Mouse (Mus musculus) layer of hippocampus, adult 9-11 months (tissue): ENCODE results near the gene Tm4sf4.

Experiments used
- DNase-seq: peaks from one replicate; pipeline ENCODE4 v3.0.0; 2022

The Tm4sf4 gene

GRCm38 (mm10) chr3:57480640-57481039 lies 55.5 kb downstream of the Tm4sf4 start:
- no peak for DNase-seq

GRCm38 (mm10) chr3:57481981-57482380 lies 56.9 kb downstream of the Tm4sf4 start:
- DNase-seq: no peak

GRCm38 (mm10) chr3:57486068-57486467 lies 61.0 kb downstream of the Tm4sf4 start:
- no peak for DNase-seq

GRCm38 (mm10) chr3:57487455-57488153 lies 62.5 kb downstream of the Tm4sf4 start:
- no peak for DNase-seq
